Mouse (Mus musculus) spleen, adult 12 weeks (tissue): ENCODE measurements around the gene Tmigd3.

Source experiments
- DNase-seq: peaks from one replicate; pipeline ENCODE4 v3.0.0; 2022; ENCODE audit warnings: low spot score

Tmigd3 gene

DNA sequence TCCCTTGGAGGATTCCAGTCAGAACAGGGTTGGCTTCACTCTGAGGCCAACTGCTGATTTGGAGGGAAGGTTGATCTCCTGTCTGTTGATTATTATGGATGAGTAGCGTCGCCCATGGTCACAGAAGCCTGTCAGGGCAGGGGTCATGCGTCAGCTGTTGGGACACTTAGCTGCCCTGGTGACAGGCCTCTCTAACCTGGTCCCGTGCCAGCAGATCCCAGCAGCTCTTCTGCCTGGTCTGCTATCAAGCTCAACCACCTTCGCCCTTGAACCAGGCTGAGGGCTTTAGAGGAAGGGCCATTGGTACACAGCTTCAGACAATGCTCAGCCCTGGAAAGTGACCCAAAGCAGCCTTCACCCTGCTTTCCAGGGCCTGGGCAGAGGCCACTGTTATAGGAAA is 5.3 kb downstream of the Tmigd3 start:
- no peak for DNase-seq

DNA sequence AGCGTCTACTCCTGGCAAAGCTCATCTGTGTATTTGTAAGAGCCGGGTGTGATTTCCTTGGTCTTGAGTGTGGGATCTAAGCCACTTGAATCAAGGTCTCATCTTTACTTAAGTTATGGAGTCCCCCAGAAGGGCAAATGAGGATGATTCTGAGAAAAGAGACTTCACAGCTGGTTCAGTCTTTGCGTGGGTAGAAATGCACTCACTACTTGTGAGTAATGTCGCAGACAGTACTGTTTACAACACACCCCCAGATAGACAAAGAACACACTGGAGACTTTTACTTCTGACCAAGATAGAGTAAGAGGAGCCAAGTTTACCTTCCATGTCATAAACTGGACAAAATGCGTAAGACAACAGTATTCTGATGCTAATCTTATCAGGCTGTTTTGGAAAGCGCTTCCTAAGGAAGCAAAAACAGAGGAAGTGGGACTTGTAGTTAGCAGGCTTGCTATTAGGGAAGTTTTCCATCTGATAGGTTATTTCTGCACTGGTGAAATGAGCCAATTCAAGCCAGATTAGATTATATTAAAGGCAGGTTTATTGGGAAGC is 6.6 kb downstream of the Tmigd3 start:
- DNase-seq, result no peak

DNA sequence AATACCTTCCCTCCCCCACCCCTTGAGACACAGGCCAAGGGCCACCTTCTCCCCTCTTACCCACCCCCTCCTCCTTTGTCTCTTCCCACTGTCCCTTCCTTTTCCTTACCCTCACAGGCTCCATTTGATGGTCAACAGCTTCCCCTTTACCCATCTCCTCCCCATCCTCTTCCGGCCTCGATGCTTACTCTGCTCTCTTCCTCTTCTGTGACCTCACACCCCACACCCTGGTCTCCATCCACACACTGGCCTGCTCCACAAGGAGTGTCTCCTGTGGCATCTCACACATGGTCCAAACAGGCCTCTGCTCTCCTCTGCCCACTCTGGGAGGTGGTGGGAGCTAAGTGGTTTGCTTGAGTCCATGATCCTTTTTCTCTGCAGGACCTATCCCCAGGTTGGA is 7.2 kb downstream of the Tmigd3 start:
- no peak for DNase-seq

DNA sequence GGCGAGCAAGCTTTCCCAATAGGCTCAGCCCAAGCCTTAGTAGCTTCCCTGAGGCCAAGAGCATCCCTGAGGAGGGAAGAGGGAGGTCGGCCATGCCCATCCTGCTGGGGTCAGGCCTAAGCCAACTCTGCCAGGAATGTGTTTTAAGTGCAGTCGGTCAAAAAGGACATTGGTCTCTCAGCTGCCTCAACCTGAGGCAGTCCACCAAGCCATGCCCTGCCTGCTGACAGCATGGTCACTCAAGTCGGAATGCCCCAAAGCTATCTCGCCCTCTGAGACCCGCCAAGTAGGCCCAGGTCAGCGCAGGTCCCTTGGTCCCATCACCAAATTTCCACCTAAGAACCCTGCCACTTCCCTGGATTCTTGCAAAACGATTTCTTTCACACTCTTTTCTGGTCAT is 8.0 kb downstream of the Tmigd3 start:
- no peak for DNase-seq

DNA sequence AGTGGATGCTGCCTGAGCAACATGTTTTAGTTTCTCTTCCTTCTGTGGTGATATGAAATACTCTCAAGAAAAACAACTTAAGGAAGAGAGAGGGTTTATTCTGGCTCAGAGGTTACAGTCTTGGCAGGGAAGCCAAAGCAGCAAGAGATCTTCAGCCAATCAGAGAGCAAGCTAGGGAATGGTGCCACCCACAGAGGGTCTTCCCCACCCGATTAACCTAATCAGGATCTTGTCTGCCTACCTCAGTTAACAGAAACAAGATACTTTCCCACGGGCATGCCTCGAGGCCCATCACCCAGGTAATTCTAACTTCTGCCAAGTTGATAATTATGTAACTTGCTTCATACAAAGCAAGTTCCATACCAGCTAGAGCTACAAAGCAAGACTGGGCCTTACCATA is 9.7 kb downstream of the Tmigd3 start:
- DNase-seq, result no peak

DNA sequence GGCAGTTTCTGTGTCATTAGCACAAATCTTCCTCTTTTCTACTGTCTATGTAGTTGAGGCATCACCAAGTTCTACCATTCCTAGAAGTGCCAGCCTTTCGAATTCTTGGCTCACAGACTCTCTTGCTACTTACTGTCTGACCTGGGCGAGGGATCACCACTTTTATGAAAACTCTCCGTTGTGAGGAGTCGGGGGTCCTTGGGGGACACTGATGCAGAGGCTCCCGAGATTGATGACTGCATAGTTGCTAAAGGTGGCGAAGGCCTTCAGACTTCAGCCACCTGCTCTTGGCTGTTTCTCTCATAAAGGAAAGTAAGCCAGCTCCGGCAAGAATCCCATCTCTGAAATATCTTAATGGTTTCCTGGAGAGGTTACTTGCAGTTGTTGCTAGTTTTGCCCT is 11.4 kb downstream of the Tmigd3 start:
- DNase-seq, result no peak

DNA sequence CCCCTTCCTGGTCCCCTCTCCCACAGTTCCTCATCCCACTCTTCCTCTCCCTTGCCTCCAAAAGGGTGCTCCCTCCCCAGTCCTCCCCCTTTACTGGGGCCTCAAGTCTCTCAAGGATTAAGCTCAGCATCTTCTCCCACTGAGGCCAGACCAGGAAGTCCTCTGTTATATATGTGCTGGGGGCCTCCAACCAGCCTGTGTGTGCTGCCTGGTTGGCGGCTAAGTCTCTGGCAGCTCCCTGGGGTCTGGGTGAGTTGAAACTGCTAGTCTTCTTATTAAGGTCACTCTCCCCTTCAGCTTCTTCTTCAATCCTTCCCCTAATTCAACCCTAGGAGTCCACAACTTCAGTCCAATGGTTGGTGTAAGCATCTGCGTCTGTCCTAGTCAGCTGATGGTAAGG is 12.4 kb downstream of the Tmigd3 start:
- no peak for DNase-seq

DNA sequence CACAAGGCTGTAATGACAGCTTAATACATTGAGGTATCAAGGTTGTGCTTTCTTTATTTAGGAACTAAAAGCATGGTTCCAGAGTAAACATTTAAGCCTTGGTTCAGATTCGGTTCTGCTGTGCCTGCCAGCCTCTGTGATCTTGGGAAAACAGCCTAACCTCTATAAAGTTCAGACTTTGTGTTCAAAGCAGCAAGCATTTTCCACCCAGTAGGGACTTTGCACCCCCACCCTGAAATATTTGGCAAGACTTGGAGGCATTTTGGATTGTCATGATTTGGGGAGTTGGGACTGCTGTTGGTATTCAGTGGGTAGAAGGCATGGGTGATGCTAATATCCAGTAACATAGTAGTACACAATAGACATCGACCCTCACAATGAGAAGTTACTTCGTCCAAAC is 18.3 kb downstream of the Tmigd3 start:
- no peak for DNase-seq

DNA sequence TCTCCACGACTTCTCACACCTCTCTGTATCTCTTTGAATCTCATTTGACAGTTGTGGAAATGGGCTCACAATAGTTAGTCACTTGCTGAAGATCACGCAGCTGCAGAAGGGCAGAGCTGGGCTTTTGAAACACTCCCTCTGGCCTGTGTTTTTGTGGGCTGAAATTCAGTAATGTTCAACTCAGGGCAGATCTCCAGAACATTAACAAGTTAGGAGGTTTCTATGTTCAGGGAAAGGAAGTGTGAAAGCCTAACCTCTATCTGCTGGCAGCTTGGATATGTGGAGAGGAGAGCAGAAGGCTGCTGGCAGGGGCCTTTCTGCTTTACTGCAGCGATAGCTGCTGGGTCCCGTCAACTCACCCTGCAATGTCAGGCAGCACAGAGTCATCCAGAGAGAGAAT is 19.5 kb downstream of the Tmigd3 start:
- DNase-seq, result no peak

DNA sequence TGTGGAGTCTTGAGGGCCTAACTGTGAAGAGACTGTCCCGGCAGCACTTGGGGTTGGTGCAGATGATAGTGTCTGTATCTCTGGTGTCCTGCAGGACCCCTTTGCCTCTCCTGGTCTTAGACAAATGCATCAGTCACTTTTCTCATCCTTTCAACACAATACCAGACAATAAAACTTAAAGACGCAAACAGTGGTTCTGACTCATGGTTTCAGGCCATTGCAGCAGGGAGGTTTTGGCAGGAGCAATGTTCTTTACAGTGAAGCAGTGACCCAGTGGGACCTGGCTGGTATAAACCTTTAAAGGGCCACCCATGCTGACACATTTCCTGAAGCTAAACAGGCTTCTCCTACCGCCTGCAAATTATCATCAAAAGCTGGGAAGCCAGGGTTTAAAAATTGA is 20.4 kb downstream of the Tmigd3 start:
- DNase-seq, result no peak

DNA sequence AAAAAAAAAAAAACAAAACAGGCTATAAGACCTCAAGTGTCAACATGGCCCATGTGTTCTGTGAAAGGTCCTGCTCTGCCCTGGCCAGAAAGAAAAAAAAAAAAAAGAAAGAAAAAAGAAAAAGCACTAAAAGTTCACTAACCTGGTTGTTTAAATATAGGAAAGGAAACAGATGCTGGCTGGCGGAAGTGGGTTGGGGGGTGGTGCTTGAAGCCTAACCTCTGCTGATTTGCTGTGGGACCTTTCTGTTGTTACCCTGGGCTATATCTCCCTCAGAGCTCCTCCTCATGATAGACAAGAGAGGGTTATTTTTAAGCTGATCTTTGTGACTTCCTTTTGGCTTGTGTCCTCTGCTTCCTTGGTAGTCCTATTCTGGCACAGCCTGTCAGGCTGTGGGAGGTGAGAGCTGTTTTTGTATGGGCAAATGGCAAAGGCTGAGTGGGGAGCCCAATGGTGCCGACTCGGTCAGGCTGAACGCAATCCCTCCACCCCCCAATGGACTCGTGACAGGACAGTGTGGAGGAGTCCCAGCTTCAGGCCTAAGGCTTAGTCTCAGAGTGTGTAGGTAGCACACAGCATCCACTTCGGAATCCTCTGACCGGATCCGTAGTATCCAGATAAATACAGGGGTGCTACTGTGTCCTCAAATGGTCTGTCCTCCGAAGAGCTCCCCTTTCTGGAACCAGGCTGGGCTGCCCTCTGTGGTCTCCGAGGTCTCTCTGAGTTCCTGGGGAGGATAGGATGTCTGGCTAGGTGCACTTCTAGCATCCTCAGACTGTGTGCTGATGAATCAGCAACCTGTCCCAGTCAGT is 21.3 kb downstream of the Tmigd3 start:
- peak; percentile 54 for DNase-seq

DNA sequence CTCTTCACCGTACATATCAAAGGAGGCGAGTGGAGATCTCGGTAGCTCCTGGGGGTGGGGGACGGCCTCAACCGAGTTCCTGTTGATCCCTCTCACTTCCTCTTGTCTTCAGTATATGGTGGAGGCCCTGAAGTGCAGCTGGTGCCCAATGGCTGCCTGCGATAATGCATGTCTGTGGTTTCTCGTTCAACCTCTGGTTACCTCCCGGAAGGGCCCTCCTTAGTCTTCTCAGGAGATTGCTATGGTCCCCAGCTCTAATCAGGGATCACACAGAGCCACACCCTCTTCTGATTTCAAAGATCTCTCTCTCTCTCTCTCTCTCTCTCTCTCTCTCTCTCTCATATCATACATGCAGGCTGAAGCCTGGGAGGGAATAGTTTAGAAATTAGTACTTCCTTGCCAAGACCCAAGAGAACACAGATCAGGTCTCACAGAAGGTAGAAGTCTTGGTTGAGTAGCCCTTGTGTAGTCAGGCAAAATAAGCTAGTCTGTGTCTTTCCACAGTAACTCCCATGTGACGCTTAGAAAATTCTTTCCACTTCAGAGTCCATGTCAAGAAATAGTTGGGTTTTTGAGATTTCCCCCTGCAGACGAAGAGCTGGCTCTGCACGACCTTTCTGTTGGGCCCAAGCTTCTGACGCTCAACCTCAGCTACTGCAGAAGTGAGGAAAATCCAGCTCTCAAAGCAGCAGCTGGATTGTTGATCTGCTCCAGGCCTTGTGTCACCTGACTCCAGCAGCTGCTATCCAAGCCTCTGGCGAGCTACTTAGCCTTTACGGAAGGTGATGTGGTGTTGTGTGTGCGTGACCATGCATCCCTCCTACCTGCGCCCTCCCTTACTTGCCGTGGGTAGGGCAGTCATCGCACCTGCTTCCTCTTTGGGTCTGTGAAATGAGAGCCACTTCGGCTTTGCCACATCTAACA is 22.1 kb downstream of the Tmigd3 start:
- peak; percentile 50 for DNase-seq

DNA sequence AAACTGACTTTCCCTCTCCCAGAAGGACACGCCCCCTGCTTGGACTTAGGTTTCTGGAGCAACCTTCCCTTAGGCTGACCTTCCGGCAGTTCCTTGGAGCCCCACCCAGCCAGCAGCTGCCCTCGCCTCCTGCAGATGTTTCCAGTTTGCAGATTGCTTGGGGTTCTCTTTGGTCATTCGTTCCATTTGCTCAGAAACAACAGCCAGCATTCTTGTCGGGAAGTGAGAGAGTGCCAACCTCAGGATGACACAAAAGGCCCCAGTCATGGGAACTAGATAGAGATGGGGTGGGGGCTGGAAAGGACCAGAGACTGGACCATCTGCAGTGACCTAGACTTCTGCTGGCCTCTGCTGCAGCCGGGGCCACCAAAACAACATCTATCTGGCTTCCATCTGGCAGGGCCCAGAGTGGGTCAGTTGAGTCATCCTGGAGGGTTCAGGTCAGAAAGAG is 23.3 kb downstream of the Tmigd3 start:
- DNase-seq, result no peak

DNA sequence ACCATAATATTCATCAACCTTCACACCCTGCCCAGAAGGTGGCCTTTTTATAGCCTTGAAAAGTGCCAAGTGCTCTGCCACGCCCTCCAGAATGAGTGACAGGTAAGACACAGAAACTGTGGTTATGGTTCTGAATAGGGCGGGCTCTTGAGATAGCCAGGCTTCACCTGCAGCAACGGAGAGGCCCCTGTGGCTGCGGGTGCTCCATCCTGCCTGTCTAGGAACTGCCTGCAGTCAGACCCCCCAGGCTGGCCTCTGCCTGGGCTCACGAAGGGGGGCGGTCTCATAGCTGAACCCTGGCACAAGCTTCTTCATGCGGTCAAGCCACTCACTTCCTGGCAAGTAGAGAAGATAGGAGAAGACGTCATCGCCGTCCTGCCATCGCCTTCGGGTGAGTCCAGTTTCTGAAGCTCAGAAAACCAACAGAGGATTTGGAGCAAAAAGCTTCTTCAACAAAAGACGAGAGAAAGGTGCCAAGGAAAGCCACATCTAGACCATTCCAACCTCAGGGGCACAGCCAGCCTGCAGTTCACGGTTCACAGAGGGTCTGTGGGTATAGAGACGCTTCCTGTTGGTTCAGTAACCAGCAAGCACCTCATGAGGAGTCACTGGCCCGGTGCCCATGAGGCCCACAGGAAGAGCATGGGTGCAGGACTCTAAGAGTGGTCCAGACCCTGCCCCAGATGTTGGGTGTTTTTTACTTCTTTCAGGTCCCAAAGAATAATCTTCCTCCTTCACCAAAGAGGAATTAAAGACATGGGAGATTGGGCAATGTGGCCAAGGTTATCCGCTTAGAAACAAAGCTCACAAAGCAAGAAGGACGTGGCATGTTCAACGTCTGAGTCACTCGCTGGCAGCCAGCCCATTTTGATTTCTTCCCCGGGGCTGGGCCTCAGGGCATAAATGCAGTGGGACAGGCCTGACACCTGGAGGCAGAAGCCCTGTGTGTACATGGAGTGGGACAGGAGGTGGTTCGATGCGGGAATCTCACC is 24.2 kb downstream of the Tmigd3 start:
- DNase-seq, result peak; percentile 69

DNA sequence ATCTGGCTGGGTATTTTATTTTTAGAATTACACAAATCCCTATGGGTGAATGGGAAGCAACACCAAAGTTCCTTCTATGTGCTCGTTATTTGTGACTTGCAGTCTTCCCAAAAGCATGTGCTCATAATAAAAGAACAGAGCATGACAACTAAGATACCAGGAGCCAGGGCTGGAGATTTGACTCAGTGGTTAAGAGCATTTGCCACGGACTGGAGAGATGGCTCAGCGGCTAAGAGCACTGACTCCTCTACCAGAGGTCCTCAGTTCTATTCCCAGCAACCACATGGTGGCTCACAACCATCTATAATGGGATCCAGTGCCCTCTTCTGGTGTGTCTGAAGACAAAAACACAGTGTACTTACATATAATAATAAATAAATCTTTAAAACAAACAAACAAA is 26.1 kb downstream of the Tmigd3 start:
- DNase-seq, result no peak

DNA sequence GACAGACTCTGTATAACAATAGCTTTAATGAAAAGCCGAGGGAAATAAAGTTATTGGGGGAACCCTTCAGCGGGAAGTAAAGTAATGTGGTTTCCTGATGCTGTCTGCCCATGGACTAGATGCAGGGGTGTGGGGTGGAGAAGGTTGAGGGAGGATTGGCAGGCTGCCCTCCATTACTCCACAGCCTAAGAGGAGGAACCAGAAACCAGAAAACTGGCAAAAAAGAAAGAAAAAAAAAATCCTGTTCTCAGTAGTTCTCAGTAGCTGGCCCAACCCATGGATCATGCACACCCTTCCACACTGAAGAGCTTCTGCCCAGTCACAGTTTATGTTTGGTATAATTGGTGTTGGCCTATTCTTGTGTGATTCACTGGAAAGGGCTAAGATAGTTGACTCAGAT is 27.6 kb downstream of the Tmigd3 start:
- no peak for DNase-seq

DNA sequence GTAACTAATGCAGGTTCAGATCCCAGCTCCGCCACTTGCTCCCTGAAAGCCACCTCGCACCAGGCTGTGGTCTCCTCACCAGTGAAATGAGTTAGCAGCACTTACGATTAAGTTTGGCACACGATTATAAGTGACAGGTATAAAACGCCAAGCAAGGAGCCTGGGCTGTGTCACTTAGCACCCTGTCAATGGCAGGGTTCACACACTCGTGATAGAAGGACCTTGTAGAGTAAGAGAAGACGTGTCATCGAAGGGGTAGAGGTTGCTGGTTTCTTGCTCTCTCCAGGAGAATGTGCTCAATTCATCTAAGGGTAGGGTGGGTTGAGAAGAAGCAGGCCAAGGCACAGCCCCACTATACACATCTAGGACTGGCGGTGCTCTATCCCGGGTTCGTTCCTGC is 28.2 kb downstream of the Tmigd3 start:
- no peak for DNase-seq

DNA sequence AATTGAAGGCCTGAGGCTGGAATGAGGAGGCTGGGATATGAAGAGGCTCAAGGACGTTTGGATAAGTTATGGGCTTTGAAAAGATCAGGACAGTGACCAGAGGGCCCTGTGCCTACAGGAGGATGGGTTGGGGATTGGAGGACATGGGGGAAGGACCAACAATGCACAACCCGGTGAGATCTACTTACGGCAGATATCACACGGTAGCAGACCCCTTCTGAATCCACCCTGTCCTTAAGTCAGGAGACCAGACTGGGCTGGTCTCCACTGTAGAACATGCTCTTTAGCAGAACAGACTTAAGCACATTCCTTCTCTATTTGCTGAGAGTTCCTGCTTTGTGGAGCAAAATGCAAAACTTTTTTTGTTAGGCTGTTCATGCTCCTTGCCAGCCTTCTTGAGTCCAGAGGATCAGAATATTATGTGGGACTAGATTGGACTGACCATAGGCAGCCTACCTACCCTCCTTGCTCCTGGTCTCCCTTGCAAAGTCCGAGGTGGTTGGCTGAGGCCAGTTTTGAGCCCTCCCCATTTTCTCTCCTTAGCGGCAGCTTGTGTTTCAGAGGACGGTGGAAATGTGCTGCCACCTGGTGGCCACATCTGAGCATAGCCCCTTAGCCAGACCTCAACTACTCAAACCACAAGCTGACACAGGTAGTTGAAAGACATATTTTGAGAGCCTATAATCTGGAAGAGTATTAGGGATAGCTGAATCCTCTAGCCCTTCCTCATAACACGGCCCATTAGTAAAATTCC is 28.9 kb downstream of the Tmigd3 start:
- peak; percentile 75 for DNase-seq

DNA sequence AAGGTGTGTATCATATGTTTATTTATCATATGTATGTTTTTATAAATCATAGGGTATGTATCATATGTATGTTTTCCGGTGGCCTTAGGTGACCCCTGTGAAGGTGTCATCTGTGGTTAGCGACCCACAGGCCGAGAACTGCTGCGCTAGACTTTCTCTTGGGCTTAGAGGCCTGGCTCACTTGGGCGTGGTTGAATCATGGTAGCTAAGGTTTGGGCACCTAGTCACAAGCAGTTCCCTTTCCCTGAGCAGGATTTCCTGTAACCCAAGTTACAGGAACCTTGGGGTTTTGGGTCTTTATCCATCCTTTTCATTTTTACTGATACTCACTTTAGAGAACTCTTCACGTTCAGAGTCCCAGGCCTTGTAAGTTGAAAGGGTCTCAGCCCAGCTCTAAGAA is 29.6 kb downstream of the Tmigd3 start:
- no peak for DNase-seq

DNA sequence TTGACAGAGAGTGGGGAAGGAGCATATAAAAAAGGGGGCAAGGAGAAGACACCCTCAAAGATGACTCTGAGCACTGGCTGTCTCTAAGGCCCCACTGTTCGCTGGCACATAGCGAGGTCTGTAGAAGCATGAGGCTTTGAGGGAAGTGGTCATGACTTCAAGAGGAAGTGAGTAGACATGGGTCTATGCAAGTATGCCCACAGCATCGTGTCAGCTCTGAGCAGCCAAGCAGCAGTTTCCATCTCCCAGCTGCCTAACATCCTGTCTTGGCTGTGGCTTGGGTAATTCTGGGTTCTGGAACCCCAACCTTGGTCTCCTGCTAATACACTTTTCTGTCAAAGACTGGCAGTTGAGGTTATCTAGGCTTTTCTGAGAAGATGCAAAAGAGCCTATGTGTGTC is 30.0 kb downstream of the Tmigd3 start:
- peak; percentile 23 for DNase-seq

DNA sequence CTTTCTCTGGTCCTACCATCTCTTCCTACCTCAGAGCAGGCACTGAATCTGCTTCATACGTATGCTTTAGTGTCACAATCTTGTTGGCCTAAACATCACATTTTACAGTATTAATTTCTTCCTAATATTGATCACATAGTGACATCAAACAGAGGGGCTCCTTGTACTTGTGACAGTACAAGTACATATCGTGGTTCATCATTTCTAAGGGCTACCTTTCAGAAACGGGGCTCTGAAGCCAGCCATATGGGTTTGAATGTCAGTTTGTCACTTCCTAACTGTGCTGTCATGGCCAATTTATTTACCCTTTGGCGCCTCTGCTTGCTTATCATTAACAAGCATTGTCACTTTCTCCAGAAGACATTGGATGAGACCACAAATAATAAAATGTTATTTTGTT is 30.8 kb downstream of the Tmigd3 start:
- DNase-seq, result no peak
